Mouse (Mus musculus): ENCODE data around the gene Fcgr1. TPM values are rescaled to one million over a fixed set of nuclear protein-coding genes. Genes with fewer than 3 reads are reported as not detected.
"Not testable (repeated sequence)": the region's sequence is repeated elsewhere in the genome, so short reads cannot be mapped to it uniquely, and the experiment has no call there.

The Fcgr1 gene
- polyA plus RNA-seq, 1 experiment from 2014 or later, result 3.3 TPM

DNA sequence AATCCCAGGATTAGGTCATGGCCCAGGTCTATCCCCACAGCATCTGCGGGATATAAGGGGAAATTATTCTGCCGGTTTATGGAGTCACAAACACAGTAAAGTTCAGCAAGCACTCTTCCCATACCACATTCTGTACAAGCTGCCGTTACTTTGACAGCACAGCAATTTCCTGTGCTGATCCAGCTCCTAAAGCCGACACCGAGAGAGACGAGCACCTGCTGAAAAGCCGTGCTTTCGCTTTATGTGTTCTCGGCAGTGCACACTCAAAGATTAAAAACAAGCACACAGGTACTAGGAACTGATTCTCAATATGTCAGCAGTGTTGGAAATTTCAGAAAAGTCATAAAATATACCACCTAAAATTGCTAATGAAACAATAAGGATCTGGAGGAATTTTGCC, 12.7 kb upstream of the Fcgr1 start:
- Histone ChIP-seq H3K36me3 (ENCODE audit: insufficient read depth) (no peaks in the 10 kb centered on the region), H3K9me3 (ENCODE audit: low read depth, low read length) (no peaks in the 10 kb centered on the region), H3K27me3 (ENCODE audit: insufficient read depth, low read length) (no peaks in the 10 kb centered on the region), H3K4me3 (ENCODE audit: low read depth, low read length) (no peak overlapping the region), H3K9ac (no peak overlapping the region), H3K4me1 (ENCODE audit: insufficient read depth) (no peaks in the 10 kb centered on the region), H3K27ac (ENCODE audit: low read depth) (no peak overlapping the region), H3K4me2 (no peak overlapping the region)
- DNase-seq, result no peak
- no peak for ATAC-seq (ENCODE audit: insufficient read depth)
- TF ChIP-seq CTCF (IDR thresholded peaks at IDR 0.05; ENCODE audit: low read depth), result no peak
- 68% methylated on average over 9 of the region's 9 CpGs for WGBS

DNA sequence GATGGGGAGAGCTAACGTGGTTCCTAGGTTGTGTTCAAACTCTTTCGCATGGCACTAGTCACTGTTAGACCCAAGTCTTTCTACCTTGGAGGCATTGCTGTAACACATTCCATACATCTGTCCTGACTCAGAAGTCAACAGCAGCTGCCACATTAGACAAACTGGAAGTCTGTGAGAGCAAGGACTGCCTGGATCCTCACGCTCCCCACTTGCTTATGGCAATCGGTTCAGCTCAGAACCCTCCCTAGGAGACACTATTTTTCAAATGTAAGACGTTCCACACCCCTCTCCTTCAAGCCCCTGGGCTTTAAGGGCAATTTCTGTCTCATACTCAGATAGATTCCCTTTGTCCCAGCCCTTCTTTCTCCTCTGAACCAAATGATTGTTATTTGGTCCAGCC, 8.3 kb upstream of the Fcgr1 start:
- DNase-seq, result no peak
- H3K27me3 ChIP-seq (ENCODE audit: insufficient read depth, low read length), result no peaks in the 10 kb centered on the region
- no peaks in the 10 kb centered on the region for H3K4me1 ChIP-seq (ENCODE audit: insufficient read depth)
- no peak overlapping the region for H3K4me2 ChIP-seq
- no peaks in the 10 kb centered on the region for H3K9me3 ChIP-seq (ENCODE audit: low read depth, low read length)
- WGBS, result 78% methylated on average over 5 of the region's 5 CpGs
- no peaks in the 10 kb centered on the region for H3K36me3 ChIP-seq (ENCODE audit: insufficient read depth)
- TF ChIP-seq CTCF (IDR thresholded peaks at IDR 0.05; ENCODE audit: low read depth), result no peak
- no peak for ATAC-seq (ENCODE audit: insufficient read depth)
- no peak overlapping the region for H3K4me3 ChIP-seq (ENCODE audit: low read depth, low read length)
- no peak overlapping the region for H3K9ac ChIP-seq
- H3K27ac ChIP-seq (ENCODE audit: low read depth), result no peak overlapping the region

DNA sequence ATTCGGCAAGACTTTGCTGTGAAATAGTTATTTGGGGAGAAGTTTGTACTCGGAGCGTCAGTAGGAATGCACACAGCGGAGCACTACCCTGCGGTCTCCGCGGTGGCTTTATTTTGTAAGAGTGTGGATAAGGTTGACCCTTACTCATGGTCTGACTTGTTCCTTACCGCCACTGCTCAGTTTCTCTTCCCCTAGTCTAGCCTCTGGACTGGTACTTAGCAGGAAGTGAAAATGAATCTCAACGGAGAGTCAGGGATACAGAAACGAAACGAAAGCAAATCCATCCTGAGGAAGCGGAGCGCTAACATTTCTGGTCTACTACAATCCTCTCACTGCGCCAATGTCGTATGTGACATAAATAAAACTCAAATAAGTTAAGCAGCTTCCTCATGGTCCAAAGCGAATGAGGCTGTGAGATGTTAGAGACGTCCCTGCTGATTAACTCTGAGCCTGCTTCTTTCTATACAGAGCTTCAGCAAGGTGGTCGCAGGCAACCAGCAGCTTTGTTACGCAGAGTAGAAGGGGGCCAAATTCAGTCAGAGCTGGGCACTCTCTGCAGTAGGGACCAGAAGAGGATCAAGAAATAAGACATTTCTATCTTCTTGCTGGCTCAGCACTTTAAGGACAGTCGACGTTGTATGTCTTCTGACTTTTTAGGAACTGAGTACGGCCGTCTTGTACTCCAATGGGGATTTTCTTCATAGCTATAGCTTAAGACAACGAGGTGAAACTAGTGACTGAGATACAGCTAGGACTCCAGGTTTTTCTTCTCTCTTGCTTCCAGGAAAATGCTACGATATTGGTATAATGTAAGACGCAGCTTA, 7.1 kb upstream of the Fcgr1 start:
- no peak overlapping the region for H3K9ac ChIP-seq
- H3K36me3 ChIP-seq (ENCODE audit: insufficient read depth), result no peaks in the 10 kb centered on the region
- DNase-seq, result peak; percentile 25
- peak overlapping the region; percentile 32 for H3K4me2 ChIP-seq
- H3K4me1 ChIP-seq (ENCODE audit: insufficient read depth), result no peaks in the 10 kb centered on the region
- ATAC-seq (ENCODE audit: insufficient read depth), result no peak
- H3K9me3 ChIP-seq (ENCODE audit: low read depth, low read length), result no peaks in the 10 kb centered on the region
- no peak for TF ChIP-seq CTCF (IDR thresholded peaks at IDR 0.05; ENCODE audit: low read depth)
- 59% methylated on average over 26 of the region's 26 CpGs for WGBS
- H3K27me3 ChIP-seq (ENCODE audit: insufficient read depth, low read length), result no peaks in the 10 kb centered on the region
- H3K4me3 ChIP-seq (ENCODE audit: low read depth, low read length), result peak overlapping the region; percentile 20
- H3K27ac ChIP-seq (ENCODE audit: low read depth), result no peak overlapping the region

DNA sequence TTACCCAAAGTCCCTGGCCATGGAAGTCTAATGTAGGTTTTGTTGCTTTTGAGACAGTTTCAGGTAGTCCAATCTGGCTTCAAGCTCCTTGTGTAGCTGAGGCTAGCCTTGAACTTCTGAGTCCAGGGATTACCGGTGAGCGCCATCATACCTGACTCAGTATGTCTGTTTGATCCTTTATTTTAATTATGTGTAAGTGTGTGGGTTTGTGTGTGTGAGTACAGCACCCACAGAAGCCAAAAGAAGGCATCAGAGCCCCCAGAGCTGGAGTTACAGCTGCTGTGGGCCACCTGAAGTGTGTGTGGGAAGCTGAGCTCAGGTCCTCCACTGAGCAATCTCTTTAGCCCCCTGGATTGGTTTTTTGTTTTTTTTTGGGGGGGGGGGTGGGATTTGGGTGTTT, 5.8 kb upstream of the Fcgr1 start:
- Histone ChIP-seq H3K4me3 (ENCODE audit: low read depth, low read length) (no peak overlapping the region), H3K27ac (ENCODE audit: low read depth) (no peak overlapping the region), H3K9ac (no peak overlapping the region), H3K4me2 (no peak overlapping the region), H3K27me3 (ENCODE audit: insufficient read depth, low read length) (no peaks in the 10 kb centered on the region), H3K36me3 (ENCODE audit: insufficient read depth) (no peaks in the 10 kb centered on the region), H3K4me1 (ENCODE audit: insufficient read depth) (no peaks in the 10 kb centered on the region), H3K9me3 (ENCODE audit: low read depth, low read length) (no peaks in the 10 kb centered on the region)
- DNase-seq (no peak), ATAC-seq (ENCODE audit: insufficient read depth) (no peak)
- no peak for TF ChIP-seq CTCF (IDR thresholded peaks at IDR 0.05; ENCODE audit: low read depth)
- 93% methylated on average over 2 of the region's 2 CpGs for WGBS

DNA sequence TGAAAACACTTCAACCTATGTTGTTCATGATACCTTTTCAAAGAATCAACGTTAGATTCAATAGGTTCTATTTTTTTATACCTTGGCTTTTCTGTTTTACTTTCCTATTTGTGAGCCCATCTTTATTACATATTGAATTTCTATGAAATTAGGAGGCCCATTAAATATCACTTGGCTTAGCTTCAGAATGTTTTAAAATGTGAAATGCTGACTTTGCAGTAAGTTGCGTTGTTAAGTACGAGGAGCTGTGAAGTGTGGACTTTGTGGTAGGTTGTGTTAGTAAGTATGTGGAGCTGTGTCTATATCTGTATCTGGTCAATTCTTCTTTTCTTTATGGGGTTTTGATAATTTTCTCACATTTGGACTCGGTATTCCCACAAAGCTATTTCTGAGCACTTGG, 4.6 kb upstream of the Fcgr1 start:
- Histone ChIP-seq H3K27ac (ENCODE audit: low read depth) (no peak overlapping the region), H3K36me3 (ENCODE audit: insufficient read depth) (no peaks in the 10 kb centered on the region), H3K4me2 (no peak overlapping the region), H3K4me1 (ENCODE audit: insufficient read depth) (no peaks in the 10 kb centered on the region), H3K9ac (no peak overlapping the region), H3K4me3 (ENCODE audit: low read depth, low read length) (no peak overlapping the region), H3K9me3 (ENCODE audit: low read depth, low read length) (no peaks in the 10 kb centered on the region), H3K27me3 (ENCODE audit: insufficient read depth, low read length) (no peaks in the 10 kb centered on the region)
- no peak for TF ChIP-seq CTCF (IDR thresholded peaks at IDR 0.05; ENCODE audit: low read depth)
- DNase-seq, result no peak
- no peak for ATAC-seq (ENCODE audit: insufficient read depth)
- 89% methylated on average over 4 of the region's 4 CpGs for WGBS

DNA sequence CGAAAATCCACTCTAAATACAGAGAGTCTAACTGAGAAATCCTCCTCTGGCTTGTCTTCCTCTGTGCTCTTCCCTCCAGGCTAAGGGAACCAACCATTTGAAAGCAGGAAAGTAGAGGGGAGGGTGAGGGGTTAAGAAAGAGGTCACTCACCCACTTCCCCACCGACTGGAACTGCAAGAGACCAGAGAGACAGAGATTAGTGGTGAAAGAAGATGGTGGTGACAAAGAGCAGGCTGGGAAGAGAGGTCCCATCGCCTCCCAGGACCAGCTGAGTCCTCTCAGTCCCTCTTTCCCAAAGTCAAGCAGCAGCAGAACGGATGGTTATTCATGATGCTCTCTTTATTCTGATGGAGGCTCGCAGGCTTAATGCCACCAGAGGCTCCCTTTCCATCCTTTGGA, 401 bp downstream of the Fcgr1 start:
- Histone ChIP-seq H3K4me1 (ENCODE audit: insufficient read depth) (no peaks in the 10 kb centered on the region), H3K4me3 (ENCODE audit: low read depth, low read length) (no peak overlapping the region), H3K27me3 (ENCODE audit: insufficient read depth, low read length) (no peaks in the 10 kb centered on the region), H3K9ac (no peak overlapping the region), H3K27ac (ENCODE audit: low read depth) (no peak overlapping the region), H3K9me3 (ENCODE audit: low read depth, low read length) (no peaks in the 10 kb centered on the region), H3K4me2 (no peak overlapping the region), H3K36me3 (ENCODE audit: insufficient read depth) (no peaks in the 10 kb centered on the region)
- 51% methylated on average over 5 of the region's 5 CpGs for WGBS
- DNase-seq (no peak), ATAC-seq (ENCODE audit: insufficient read depth) (no peak)
- no peak for TF ChIP-seq CTCF (IDR thresholded peaks at IDR 0.05; ENCODE audit: low read depth)

DNA sequence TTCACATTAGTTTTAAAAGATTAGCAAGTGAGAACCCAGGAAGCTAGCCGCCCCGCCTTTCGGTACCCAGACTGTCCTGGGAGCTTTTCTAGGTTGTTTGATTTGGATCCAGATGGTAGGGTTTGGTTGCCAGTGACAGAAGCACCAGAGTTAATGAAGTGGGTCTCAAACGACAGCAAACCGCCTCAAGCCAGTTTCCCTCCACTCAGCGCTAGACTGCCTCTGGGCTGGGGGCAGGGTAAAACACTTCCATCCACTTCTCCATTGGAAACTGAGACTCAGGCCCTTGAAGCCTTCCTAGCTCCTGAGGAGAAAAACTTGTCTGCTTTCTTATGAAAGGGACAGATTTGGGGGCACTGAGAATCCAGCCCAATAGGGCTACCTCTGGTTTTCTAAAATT, 1.1 kb downstream of the Fcgr1 start:
- Histone ChIP-seq H3K9ac (no peak overlapping the region), H3K4me3 (ENCODE audit: low read depth, low read length) (no peak overlapping the region), H3K36me3 (ENCODE audit: insufficient read depth) (no peaks in the 10 kb centered on the region), H3K9me3 (ENCODE audit: low read depth, low read length) (no peaks in the 10 kb centered on the region), H3K4me2 (no peak overlapping the region), H3K27me3 (ENCODE audit: insufficient read depth, low read length) (no peaks in the 10 kb centered on the region), H3K4me1 (ENCODE audit: insufficient read depth) (no peaks in the 10 kb centered on the region), H3K27ac (ENCODE audit: low read depth) (no peak overlapping the region)
- ATAC-seq (ENCODE audit: insufficient read depth) (no peak), DNase-seq (peak; percentile 12)
- TF ChIP-seq CTCF (IDR thresholded peaks at IDR 0.05; ENCODE audit: low read depth), result no peak
- WGBS, result 48% methylated on average over 6 of the region's 6 CpGs

DNA sequence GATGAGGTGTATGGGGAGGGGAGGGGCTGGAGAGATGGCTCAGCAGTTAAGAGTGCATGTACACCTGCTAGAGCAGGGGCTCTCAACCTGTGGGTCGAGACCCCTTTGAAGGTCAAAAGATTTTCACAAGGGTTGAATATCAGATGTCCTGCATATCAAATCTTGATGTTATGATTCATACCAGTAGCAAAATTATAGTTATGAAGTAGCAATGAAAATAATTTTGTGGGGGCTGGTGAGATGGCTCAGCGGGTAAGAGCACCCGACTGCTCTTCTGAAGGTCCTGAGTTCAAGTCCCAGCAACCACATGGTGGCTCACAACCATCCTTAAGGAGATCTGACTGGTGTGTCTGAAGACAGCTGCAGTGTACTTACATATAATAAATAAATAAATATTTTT, 3.0 kb downstream of the Fcgr1 start:
- H3K9ac ChIP-seq; DNase-seq; H3K27me3 ChIP-seq (ENCODE audit: insufficient read depth, low read length); H3K9me3 ChIP-seq (ENCODE audit: low read depth, low read length); H3K4me3 ChIP-seq (ENCODE audit: low read depth, low read length); H3K4me1 ChIP-seq (ENCODE audit: insufficient read depth); H3K36me3 ChIP-seq (ENCODE audit: insufficient read depth); ATAC-seq (ENCODE audit: insufficient read depth); H3K27ac ChIP-seq (ENCODE audit: low read depth); H3K4me2 ChIP-seq: not testable (repeated sequence)
- WGBS, result 81% methylated on average over 3 of the region's 3 CpGs

Measured in lung, embryonic 14.5 days (tissue).